Mouse (Mus musculus): ENCODE measurements around the gene Abca14. TPM values are rescaled to one million over a fixed set of nuclear protein-coding genes. Genes with fewer than 3 reads are reported as not detected.

Abca14 gene
- polyA plus RNA-seq, 1 experiment, result not detected

- H3K27me3 ChIP-seq (ENCODE audit: control insufficient read depth, insufficient read depth, low read length), result no peaks in the 10 kb centered on the region
- H3K4me3 ChIP-seq (ENCODE audit: control insufficient read depth, insufficient read depth, low read length), result no peak overlapping the region
- no peak for TF ChIP-seq CTCF (IDR thresholded peaks at IDR 0.05; ENCODE audit: borderline replicate concordance, control insufficient read depth, extremely low read depth, insufficient read depth, low read length, poor library complexity)
- no peak for TF ChIP-seq POLR2A (IDR thresholded peaks at IDR 0.05; ENCODE audit: control insufficient read depth, extremely low read depth, insufficient read depth, low read length, poor library complexity)
- no peaks in the 10 kb centered on the region for H3K36me3 ChIP-seq (ENCODE audit: control insufficient read depth, insufficient read depth, low read length)
- H3K4me1 ChIP-seq (replicated peaks; ENCODE audit: control insufficient read depth, insufficient read depth, low read length), result no peaks in the 10 kb centered on the region
- no peak for DNase-seq
- H3K27ac ChIP-seq (ENCODE audit: control insufficient read depth, insufficient read depth, low read length), result no peak overlapping the region
Measured at GRCm38 (mm10) chr7:120182891-120183290, 20.9 kb upstream of the Abca14 start.

- TF ChIP-seq CTCF (IDR thresholded peaks at IDR 0.05; ENCODE audit: borderline replicate concordance, control insufficient read depth, extremely low read depth, insufficient read depth, low read length, poor library complexity), result no peak
- no peak for TF ChIP-seq POLR2A (IDR thresholded peaks at IDR 0.05; ENCODE audit: control insufficient read depth, extremely low read depth, insufficient read depth, low read length, poor library complexity)
- 94% methylated on average over 5 of the region's 5 CpGs for WGBS
- H3K27me3 ChIP-seq (ENCODE audit: control insufficient read depth, insufficient read depth, low read length), result no peaks in the 10 kb centered on the region
- H3K4me3 ChIP-seq (ENCODE audit: control insufficient read depth, insufficient read depth, low read length), result no peak overlapping the region
- H3K4me1 ChIP-seq (replicated peaks; ENCODE audit: control insufficient read depth, insufficient read depth, low read length), result no peaks in the 10 kb centered on the region
- DNase-seq, result no peak
- H3K27ac ChIP-seq (ENCODE audit: control insufficient read depth, insufficient read depth, low read length), result no peak overlapping the region
- H3K36me3 ChIP-seq (ENCODE audit: control insufficient read depth, insufficient read depth, low read length), result no peaks in the 10 kb centered on the region
Measured at GRCm38 (mm10) chr7:120188946-120189345, 14.8 kb upstream of the Abca14 start.

GRCm38 (mm10) chr7:120189369-120190149, 14.2 kb upstream of the Abca14 start:
- Histone ChIP-seq H3K27me3 (ENCODE audit: control insufficient read depth, insufficient read depth, low read length) (no peaks in the 10 kb centered on the region), H3K36me3 (ENCODE audit: control insufficient read depth, insufficient read depth, low read length) (no peaks in the 10 kb centered on the region), H3K4me3 (ENCODE audit: control insufficient read depth, insufficient read depth, low read length) (no peak overlapping the region), H3K4me1 (replicated peaks; ENCODE audit: control insufficient read depth, insufficient read depth, low read length) (no peaks in the 10 kb centered on the region), H3K27ac (ENCODE audit: control insufficient read depth, insufficient read depth, low read length) (no peak overlapping the region)
- no peak for TF ChIP-seq POLR2A (IDR thresholded peaks at IDR 0.05; ENCODE audit: control insufficient read depth, extremely low read depth, insufficient read depth, low read length, poor library complexity)
- TF ChIP-seq CTCF (IDR thresholded peaks at IDR 0.05; ENCODE audit: borderline replicate concordance, control insufficient read depth, extremely low read depth, insufficient read depth, low read length, poor library complexity), result no peak
- 80% methylated on average over 8 of the region's 8 CpGs for WGBS
- no peak for DNase-seq

DNA sequence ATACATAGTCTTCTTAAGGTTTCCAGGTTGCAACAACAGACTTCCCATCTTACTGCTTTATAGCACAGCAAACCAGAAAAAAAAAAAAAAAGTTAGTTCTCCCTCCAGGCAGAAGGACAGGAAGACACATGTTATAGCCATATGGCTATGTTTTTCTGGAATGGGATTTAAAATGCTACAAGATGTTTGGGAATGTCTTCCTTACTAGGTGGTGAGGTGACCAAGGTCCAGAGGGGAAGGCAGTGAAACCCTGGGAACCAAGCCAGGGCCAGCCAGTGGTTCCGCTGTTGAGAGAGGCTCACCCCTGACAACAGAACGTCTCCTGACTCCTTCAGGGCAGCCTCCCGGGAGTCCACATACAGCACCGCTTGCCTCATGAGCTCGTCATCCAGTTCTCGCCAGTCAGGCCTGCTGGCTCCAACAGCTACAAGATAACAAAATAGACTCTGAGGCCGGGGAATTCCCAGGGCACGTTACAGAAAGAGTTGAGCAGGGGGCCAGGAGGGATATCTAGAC, 13.6 kb upstream of the Abca14 start:
- Histone ChIP-seq H3K27ac (ENCODE audit: control insufficient read depth, insufficient read depth, low read length) (no peak overlapping the region), H3K27me3 (ENCODE audit: control insufficient read depth, insufficient read depth, low read length) (no peaks in the 10 kb centered on the region), H3K4me1 (replicated peaks; ENCODE audit: control insufficient read depth, insufficient read depth, low read length) (no peaks in the 10 kb centered on the region), H3K4me3 (ENCODE audit: control insufficient read depth, insufficient read depth, low read length) (no peak overlapping the region), H3K36me3 (ENCODE audit: control insufficient read depth, insufficient read depth, low read length) (no peaks in the 10 kb centered on the region)
- WGBS, result 89% methylated on average over 8 of the region's 8 CpGs
- DNase-seq, result no peak
- TF ChIP-seq CTCF (IDR thresholded peaks at IDR 0.05; ENCODE audit: borderline replicate concordance, control insufficient read depth, extremely low read depth, insufficient read depth, low read length, poor library complexity) (no peak), POLR2A (IDR thresholded peaks at IDR 0.05; ENCODE audit: control insufficient read depth, extremely low read depth, insufficient read depth, low read length, poor library complexity) (no peak)

GRCm38 (mm10) chr7:120192207-120192606, 11.6 kb upstream of the Abca14 start:
- Histone ChIP-seq H3K36me3 (ENCODE audit: control insufficient read depth, insufficient read depth, low read length) (no peaks in the 10 kb centered on the region), H3K27me3 (ENCODE audit: control insufficient read depth, insufficient read depth, low read length) (no peaks in the 10 kb centered on the region), H3K4me1 (replicated peaks; ENCODE audit: control insufficient read depth, insufficient read depth, low read length) (no peaks in the 10 kb centered on the region), H3K4me3 (ENCODE audit: control insufficient read depth, insufficient read depth, low read length) (no peak overlapping the region), H3K27ac (ENCODE audit: control insufficient read depth, insufficient read depth, low read length) (no peak overlapping the region)
- TF ChIP-seq POLR2A (IDR thresholded peaks at IDR 0.05; ENCODE audit: control insufficient read depth, extremely low read depth, insufficient read depth, low read length, poor library complexity), result no peak
- TF ChIP-seq CTCF (IDR thresholded peaks at IDR 0.05; ENCODE audit: borderline replicate concordance, control insufficient read depth, extremely low read depth, insufficient read depth, low read length, poor library complexity), result no peak
- WGBS, result 73% methylated on average over 3 of the region's 3 CpGs
- no peak for DNase-seq

- no peak for DNase-seq
- no peaks in the 10 kb centered on the region for H3K36me3 ChIP-seq (ENCODE audit: control insufficient read depth, insufficient read depth, low read length)
- WGBS, result 87% methylated on average over 5 of the region's 6 CpGs
- no peaks in the 10 kb centered on the region for H3K4me1 ChIP-seq (replicated peaks; ENCODE audit: control insufficient read depth, insufficient read depth, low read length)
- TF ChIP-seq POLR2A (IDR thresholded peaks at IDR 0.05; ENCODE audit: control insufficient read depth, extremely low read depth, insufficient read depth, low read length, poor library complexity) (no peak), CTCF (IDR thresholded peaks at IDR 0.05; ENCODE audit: borderline replicate concordance, control insufficient read depth, extremely low read depth, insufficient read depth, low read length, poor library complexity) (no peak)
- H3K4me3 ChIP-seq (ENCODE audit: control insufficient read depth, insufficient read depth, low read length), result no peak overlapping the region
- H3K27me3 ChIP-seq (ENCODE audit: control insufficient read depth, insufficient read depth, low read length), result no peaks in the 10 kb centered on the region
- H3K27ac ChIP-seq (ENCODE audit: control insufficient read depth, insufficient read depth, low read length), result no peak overlapping the region
Measured at GRCm38 (mm10) chr7:120192816-120193215, 10.9 kb upstream of the Abca14 start.

Data from thymus, adult 2 months (tissue).